Mouse (Mus musculus) hindbrain, postnatal 0 days (tissue): ENCODE data around the gene Vmn2r32. TPM values are rescaled to one million over a fixed set of nuclear protein-coding genes. Genes with fewer than 3 reads are reported as not detected.
"Not testable (repeated sequence)": the region's sequence is repeated elsewhere in the genome, so short reads cannot be mapped to it uniquely, and the experiment has no call there.

Source experiments
- ATAC-seq: fragments of 200-750 bp; cut with Nextera tagmentation; 2 replicates; pipeline ENCODE4 v1.8.0; 2017; ENCODE audit warnings: mild to moderate bottlenecking, moderate TSS enrichment, moderate library complexity
- DNase-seq: peaks from one replicate; pipeline ENCODE4 v3.0.0-alpha.2; 2015; ENCODE audit warnings: low spot score
- H3K27ac ChIP-seq: fragments of 300-500 bp; sonication (generic); 2 replicates; pipeline ENCODE4 v1.5.1; 2014; ENCODE audit warnings: mild to moderate bottlenecking
- H3K27me3 ChIP-seq: fragments of 300-500 bp; sonication (generic); 2 replicates; pipeline ENCODE4 v1.6.1; 2014; ENCODE audit warnings: low read length, mixed read lengths; ENCODE audit not compliant: insufficient read depth
- H3K36me3 ChIP-seq: fragments of 300-500 bp; sonication (generic); 2 replicates; pipeline ENCODE4 v1.6.1; 2014; ENCODE audit warnings: low read length, mixed read lengths; ENCODE audit not compliant: insufficient read depth
- H3K4me1 ChIP-seq: fragments of 300-500 bp; sonication (generic); 2 replicates; pipeline ENCODE4 v1.6.1; 2014; ENCODE audit warnings: antibody characterized with exemption, low read length, mixed read lengths; ENCODE audit not compliant: insufficient read depth
- H3K4me2 ChIP-seq: fragments of 300-500 bp; sonication (generic); 2 replicates; pipeline ENCODE4 v1.6.1; 2014; ENCODE audit warnings: low read depth, mild to moderate bottlenecking, low read length, moderate library complexity, mixed read lengths
- H3K4me3 ChIP-seq: fragments of 300-500 bp; sonication (generic); 2 replicates; pipeline ENCODE4 v1.5.1; 2014; ENCODE audit warnings: low read length
- H3K9ac ChIP-seq: fragments of 300-500 bp; sonication (generic); replicated peaks from 2 replicates; pipeline ENCODE4 v1.6.1; 2014; ENCODE audit warnings: mild to moderate bottlenecking, low read length, moderate library complexity, mixed read lengths
- H3K9me3 ChIP-seq: fragments of 300-500 bp; sonication (generic); 2 replicates; pipeline ENCODE4 v1.6.1; 2016; ENCODE audit warnings: low read length, mixed read lengths
- WGBS: fragments of 180-500 bp; shearing (Covaris S2); extraction: QIAGEN DNeasy Blood & Tissue Kit; methylation state at CpG from one replicate; pipeline ENCODE4 v1.1.7; 2014; 5-methylcytosine and 5-hydroxymethylcytosine counted together
- polyA plus RNA-seq: library from polyadenylated mRNA; unstranded; fragments of >200 nt; fragmentation: Nextera tagmentation; extraction: Ambion mirVana; gene quantifications from 2 replicates; pipeline ENCODE4 v1.2.1, GENCODE M21; 2015
- total RNA-seq: library from RNA; depleted of rRNA; stranded (reverse); fragments of >200 nt; gene quantifications from 2 replicates; pipeline ENCODE4 v1.2.3, GENCODE M21; 2014; rRNA removed

The Vmn2r32 gene
- total RNA-seq = not detected in 2 replicates
- polyA plus RNA-seq = not detected in 2 replicates

- not testable (repeated sequence) for DNase-seq, H3K27me3 ChIP-seq, ATAC-seq, H3K4me3 ChIP-seq, H3K27ac ChIP-seq, H3K4me1 ChIP-seq, H3K9ac ChIP-seq, H3K36me3 ChIP-seq, H3K9me3 ChIP-seq, H3K4me2 ChIP-seq
- WGBS = 33% methylated on average over 1 of the region's 2 CpGs
Measured at GRCm38 (mm10) chr7:7479918-7480317, at the start of gene Vmn2r32. TSS of gene Vmn2r32 (minus strand) at chr7:7480018.

Other genes with a start within 250 kb of the Vmn2r32 start
- 1.3 and 2.3 TPM in 2 replicates for gene Vmn2r29, start 232.7 kb downstream of the Vmn2r32 start, total RNA-seq
- 0.55 and 0.93 TPM in 2 replicates for gene Vmn2r29, start 232.7 kb downstream of the Vmn2r32 start, polyA plus RNA-seq
- 2.6 and 8.5 TPM in 2 replicates for gene Gm45844, start 201.7 kb downstream of the Vmn2r32 start, total RNA-seq
- 10.1 and 13.6 TPM in 2 replicates for gene Gm45844, start 201.7 kb downstream of the Vmn2r32 start, polyA plus RNA-seq
- gene Clcn4, start 179.2 kb downstream of the Vmn2r32 start, total RNA-seq = 155 and 166 TPM in 2 replicates
- 188 and 195 TPM in 2 replicates for gene Clcn4, start 179.2 kb downstream of the Vmn2r32 start, polyA plus RNA-seq
- not detected in 2 replicates for gene Vmn2r30, start 142.4 kb downstream of the Vmn2r32 start, total RNA-seq
- gene Vmn2r30, start 142.4 kb downstream of the Vmn2r32 start, polyA plus RNA-seq = not detected in 2 replicates
- not detected in 2 replicates for gene Gm45783, start 105.4 kb downstream of the Vmn2r32 start, total RNA-seq
- gene Gm45783, start 105.4 kb downstream of the Vmn2r32 start, polyA plus RNA-seq = not detected in 2 replicates
- not detected in 2 replicates for gene Vmn2r31, start 80.3 kb downstream of the Vmn2r32 start, total RNA-seq
- gene Vmn2r31, start 80.3 kb downstream of the Vmn2r32 start, polyA plus RNA-seq = not detected in 2 replicates
- gene Vmn2r33, start 86.8 kb upstream of the Vmn2r32 start, total RNA-seq = not detected in 2 replicates
- gene Vmn2r33, start 86.8 kb upstream of the Vmn2r32 start, polyA plus RNA-seq = not detected in 2 replicates
- gene Vmn2r34, start 209.5 kb upstream of the Vmn2r32 start, total RNA-seq = not detected in 2 replicates
- gene Vmn2r34, start 209.5 kb upstream of the Vmn2r32 start, polyA plus RNA-seq = not detected in 2 replicates